Mouse (Mus musculus) lung, adult 2 months (tissue): Measurements from ENCODE around the gene Cd101. TPM values are rescaled to one million over a fixed set of nuclear protein-coding genes. Genes with fewer than 3 reads are reported as not detected.

Source experiments
- DNase-seq: peaks from one replicate; pipeline ENCODE4 v3.0.0; 2022
- H3K4me1 ChIP-seq: fragments of 200-500 bp; 2 replicates; pipeline ENCODE4 v1.6.1; 2011; ENCODE audit warnings: low read length; ENCODE audit not compliant: control insufficient read depth, insufficient read depth
- H3K4me3 ChIP-seq: fragments of 200-500 bp; replicated peaks from 2 replicates; pipeline ENCODE3; 2011; ENCODE audit warnings: low read depth, mild to moderate bottlenecking, control low read depth, low read length; ENCODE audit errors: extremely low read depth
- CTCF ChIP-seq: fragments of 200-500 bp; IDR thresholded peaks from 2 replicates; pipeline ENCODE4 v1.5.1; 2011; ENCODE audit warnings: mild to moderate bottlenecking, low read length, control low read depth; ENCODE audit not compliant: insufficient read depth
- POLR2A ChIP-seq: fragments of 200-500 bp; IDR thresholded peaks from 2 replicates; pipeline ENCODE4 v1.6.1; 2011; ENCODE audit warnings: low read depth, mild to moderate bottlenecking, control low read depth, low read length, borderline replicate concordance; ENCODE audit errors: extremely low read depth
- WGBS: fragments of 180-500 bp; shearing (Covaris S2); methylation state at CpG from one replicate; pipeline ENCODE4 v1.1.7; 2018; 5-methylcytosine and 5-hydroxymethylcytosine counted together
- polyA plus RNA-seq: library from polyadenylated mRNA; depleted of rRNA; stranded (reverse); fragments of >200 nt; gene quantifications from 2 replicates; pipeline ENCODE4 v1.2.3, GENCODE M21; 2012

Cd101 gene
- polyA plus RNA-seq, 1 experiment: 1.8 TPM

GRCm38 (mm10) chr3:101070230-101070795 is 41.0 kb upstream of the Cd101 start:
- no peak for TF ChIP-seq POLR2A
- 39% methylated on average over 10 of the region's 10 CpGs for WGBS
- no peak for DNase-seq
- Histone ChIP-seq H3K4me1 (peaks cover 34% of the 10 kb centered on the region), H3K4me3 (no peak overlapping the region)

GRCm38 (mm10) chr3:101068701-101069100 is 39.3 kb upstream of the Cd101 start:
- H3K4me3 ChIP-seq: no peak overlapping the region
- TF ChIP-seq CTCF: no peak
- no peak for TF ChIP-seq POLR2A
- H3K4me1 ChIP-seq: peaks cover 34% of the 10 kb centered on the region
- DNase-seq: no peak
- 68% methylated on average over 5 of the region's 5 CpGs for WGBS

- Histone ChIP-seq H3K4me3 (no peak overlapping the region), H3K4me1 (peaks cover 16% of the 10 kb centered on the region)
- DNase-seq: no peak
- TF ChIP-seq POLR2A (no peak), CTCF (no peak)
- WGBS: 37% methylated on average over 6 of the region's 6 CpGs
These were observed 36.8 kb upstream of the Cd101 start for GRCm38 (mm10) chr3:101066175-101066574.

GRCm38 (mm10) chr3:101061865-101062585 is 32.7 kb upstream of the Cd101 start:
- TF ChIP-seq CTCF: no peak
- TF ChIP-seq POLR2A: no peak
- Histone ChIP-seq H3K4me3 (no peak overlapping the region), H3K4me1 (peaks cover 20% of the 10 kb centered on the region)
- 88% methylated on average over 7 of the region's 7 CpGs for WGBS
- DNase-seq: no peak

GRCm38 (mm10) chr3:101059214-101059613 is 29.9 kb upstream of the Cd101 start:
- TF ChIP-seq POLR2A (no peak), CTCF (no peak)

GRCm38 (mm10) chr3:101058203-101058602 is 28.8 kb upstream of the Cd101 start:
- DNase-seq: no peak
- Histone ChIP-seq H3K4me3 (no peak overlapping the region), H3K4me1 (peaks cover 18% of the 10 kb centered on the region)
- TF ChIP-seq POLR2A (no peak), CTCF (no peak)
- WGBS: 94% methylated on average over 2 of the region's 2 CpGs

More at GRCm38 (mm10) chr3:101059214-101059613, 29.9 kb upstream of the Cd101 start:
- Histone ChIP-seq H3K4me3 (no peak overlapping the region), H3K4me1 (peaks cover 18% of the 10 kb centered on the region)
- 42% methylated on average over 4 of the region's 4 CpGs for whole genome bisulfite sequencing
- no peak for DNase-seq

GRCm38 (mm10) chr3:101055216-101055615 is 25.9 kb upstream of the Cd101 start:
- 56% methylated on average over 8 of the region's 8 CpGs for WGBS
- TF ChIP-seq POLR2A: no peak
- TF ChIP-seq CTCF: no peak
- H3K4me3 ChIP-seq: no peak overlapping the region
- H3K4me1 ChIP-seq: peaks cover 15% of the 10 kb centered on the region
- DNase-seq: no peak

- H3K4me3 ChIP-seq: no peak overlapping the region
- WGBS: 48% methylated on average over 4 of the region's 4 CpGs
- peaks cover 6% of the 10 kb centered on the region; the same call in 1 of the 2 replicates for H3K4me1 ChIP-seq
- TF ChIP-seq POLR2A: no peak
- no peak for TF ChIP-seq CTCF
- DNase-seq: no peak
These were observed 22.2 kb upstream of the Cd101 start for GRCm38 (mm10) chr3:101051601-101052000.

- 73% methylated on average over 9 of the region's 9 CpGs for WGBS
- TF ChIP-seq POLR2A: no peak
- TF ChIP-seq CTCF: no peak
- Histone ChIP-seq H3K4me1 (peaks cover 5% of the 10 kb centered on the region; the same call in 1 of the 2 replicates), H3K4me3 (no peak overlapping the region)
- no peak for DNase-seq
These were observed 20.6 kb upstream of the Cd101 start for GRCm38 (mm10) chr3:101049997-101050396.

GRCm38 (mm10) chr3:101048781-101049180 is 19.4 kb upstream of the Cd101 start:
- no peak for DNase-seq
- Histone ChIP-seq H3K4me3 (no peak overlapping the region), H3K4me1 (0 out of 2 replicates have a peak, but pooled peaks cover 3% of the 10 kb centered on the region)
- 72% methylated on average over 2 of the region's 2 CpGs for WGBS
- TF ChIP-seq POLR2A (no peak), CTCF (no peak)
